Mouse (Mus musculus) G1E (cell line): ENCODE measurements around the gene Tbc1d8.

ENCODE experiments used
- CTCF ChIP-seq: IDR thresholded peaks from 2 replicates; pipeline ENCODE4 v1.5.1; 2012; ENCODE audit warnings: low read depth, low read length, inconsistent platforms, mixed read lengths
- TAL1 ChIP-seq: conservative IDR thresholded peaks from 2 replicates; pipeline ENCODE4 v1.6.1; 2012; ENCODE audit warnings: low read depth, low read length, inconsistent platforms, mixed read lengths

GRCm38 (mm10) chr1:39471298-39471902 lies 7.2 kb downstream of the Tbc1d8 start:
- TF ChIP-seq TAL1 (no peak), CTCF (no peak)
